Mouse (Mus musculus): ENCODE measurements at regions not wholly inside any gene's neighbourhood (a gene's known extent, or its start where the extent isn't known, plus 50 kb on each side); places are given as distances from the start of the nearest gene placed in this dataset.
A peak's percentile ranks its signal among the peaks of the same experiment; 100 is the strongest.

DNA sequence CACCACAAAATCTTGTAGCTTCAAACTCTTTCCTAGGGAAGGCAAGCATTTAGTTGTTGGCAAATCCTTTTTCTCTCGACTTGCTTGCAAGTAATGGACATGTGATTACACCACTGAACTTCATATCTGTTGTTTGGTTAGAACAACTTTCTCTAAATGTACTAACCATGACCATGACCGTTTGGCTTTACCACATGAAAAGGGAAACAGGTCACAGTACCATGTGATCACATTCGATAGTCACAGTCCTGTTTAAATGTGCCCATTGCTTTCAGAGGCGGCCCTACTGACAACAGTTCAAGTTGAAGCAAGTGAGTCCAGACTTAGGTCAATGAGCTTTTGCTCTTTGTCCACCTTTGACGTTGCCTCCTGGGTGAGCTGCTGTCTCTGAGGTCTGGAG is 211.1 kb downstream of the Foxo1 start:
- no peak for DNase-seq
- intact Hi-C loops (cut with DNase I), result no loop called here

DNA sequence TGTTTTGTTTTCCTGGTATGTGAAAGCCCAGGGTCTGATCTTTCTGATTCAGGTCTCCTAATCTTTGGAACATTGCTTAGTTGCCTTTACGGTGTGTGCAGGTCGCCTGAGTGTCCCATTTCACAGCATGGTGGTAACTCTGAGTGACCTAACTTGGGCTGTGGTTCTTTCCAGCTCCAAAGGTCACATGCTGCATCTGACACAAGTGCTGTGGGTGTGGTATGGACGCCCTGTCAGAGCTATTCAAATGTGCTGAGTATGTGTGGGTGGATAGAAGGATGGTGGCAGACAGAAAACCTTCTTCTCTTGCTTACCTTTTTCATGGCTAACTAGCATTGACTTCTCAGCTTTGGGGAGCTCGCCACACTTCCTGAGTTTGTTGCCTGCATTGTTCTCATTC is 201.8 kb downstream of the Foxo1 start:
- DNase-seq, result no peak
- intact Hi-C loops (cut with DNase I), result no loop called here

DNA sequence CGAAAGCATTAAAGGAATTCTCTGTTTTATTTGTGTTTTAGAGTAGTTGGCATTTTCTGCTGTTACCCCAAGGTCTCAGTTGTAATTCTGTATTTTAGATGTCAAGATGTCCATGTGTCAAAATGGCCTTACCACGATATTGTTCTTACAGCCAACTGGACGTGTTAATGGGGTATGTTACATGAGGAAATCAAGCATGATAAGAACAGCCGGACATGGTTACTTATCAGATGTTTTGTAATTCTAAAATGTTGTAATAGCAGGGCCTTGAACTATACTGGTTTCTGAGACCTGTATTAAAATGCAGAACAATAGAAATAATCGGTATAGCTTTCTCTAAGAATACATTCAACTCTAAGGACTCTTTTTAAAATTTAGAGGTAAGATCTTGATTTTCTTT is 201.3 kb downstream of the Foxo1 start:
- intact Hi-C loops (cut with DNase I), result no loop called here
- no peak for DNase-seq

DNA sequence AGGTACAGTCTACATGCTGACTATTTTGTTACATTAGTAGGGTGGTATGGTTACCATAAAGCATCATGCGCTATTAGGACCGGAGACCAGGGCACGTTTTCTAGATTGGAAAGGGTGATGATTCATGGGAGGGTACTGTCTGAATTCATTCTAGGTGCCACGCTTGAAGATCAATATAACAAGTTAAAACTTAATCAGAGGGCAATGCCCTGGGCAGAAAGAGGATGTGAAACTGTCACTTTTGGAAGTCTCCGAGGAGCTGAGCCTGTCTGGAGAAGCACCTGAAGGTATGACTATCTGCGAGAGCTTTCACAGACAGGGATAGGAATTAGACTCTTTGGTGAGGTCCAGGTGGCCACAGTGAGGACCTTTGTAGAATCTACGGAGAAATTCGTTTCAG is 200.2 kb downstream of the Foxo1 start:
- no peak for DNase-seq
- intact Hi-C loops (cut with DNase I), result no loop called here

DNA sequence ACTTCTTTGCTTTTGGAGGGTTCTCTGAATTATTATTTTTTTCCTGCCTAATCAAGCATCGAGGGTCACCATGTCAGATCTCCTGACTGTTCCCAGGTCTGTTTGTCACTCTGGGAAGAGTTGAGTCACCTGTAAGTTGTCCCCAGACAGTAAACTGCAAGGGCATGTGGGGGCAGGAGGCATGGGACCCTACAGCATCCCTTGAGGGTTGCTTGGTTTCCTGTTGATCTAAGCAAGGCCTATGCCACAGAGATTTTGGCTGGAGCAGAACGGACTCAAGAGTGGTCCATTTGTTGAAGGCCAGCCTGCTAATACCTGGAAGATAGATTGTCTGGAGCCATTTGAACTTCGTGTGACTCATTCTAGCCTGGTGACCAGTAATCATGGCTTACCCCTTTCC is 199.7 kb downstream of the Foxo1 start:
- intact Hi-C loops (cut with DNase I), result no loop called here
- no peak for DNase-seq

DNA sequence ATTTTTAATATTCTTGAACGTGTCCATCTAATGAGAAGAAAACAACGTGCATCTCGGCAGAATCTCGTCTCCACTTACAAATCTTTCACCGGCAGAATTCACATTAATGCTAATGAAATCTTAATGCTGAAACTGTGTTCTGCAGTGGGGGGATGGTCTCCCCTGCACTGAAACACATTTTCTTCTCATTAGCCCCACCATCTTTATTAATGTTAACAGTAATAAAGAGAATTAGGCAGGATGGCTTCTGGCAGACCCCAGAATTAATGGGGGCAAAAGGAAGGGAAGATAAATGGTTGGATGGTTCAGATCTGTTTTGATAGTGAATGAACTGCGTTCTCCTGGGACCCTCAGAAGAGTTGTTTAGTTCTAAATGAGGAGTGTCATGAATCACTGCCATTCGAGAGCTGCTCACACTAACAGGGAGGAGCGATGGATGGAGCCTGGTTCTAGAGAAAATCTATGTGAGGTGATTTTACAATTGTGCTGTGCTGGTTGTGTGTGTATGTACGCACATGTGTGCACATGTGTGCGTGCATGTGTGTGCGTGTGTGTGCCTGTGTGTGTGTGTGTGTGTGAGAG is 198.9 kb downstream of the Foxo1 start:
- DNase-seq, result no peak
- intact Hi-C loops (cut with DNase I), result no loop called here

DNA sequence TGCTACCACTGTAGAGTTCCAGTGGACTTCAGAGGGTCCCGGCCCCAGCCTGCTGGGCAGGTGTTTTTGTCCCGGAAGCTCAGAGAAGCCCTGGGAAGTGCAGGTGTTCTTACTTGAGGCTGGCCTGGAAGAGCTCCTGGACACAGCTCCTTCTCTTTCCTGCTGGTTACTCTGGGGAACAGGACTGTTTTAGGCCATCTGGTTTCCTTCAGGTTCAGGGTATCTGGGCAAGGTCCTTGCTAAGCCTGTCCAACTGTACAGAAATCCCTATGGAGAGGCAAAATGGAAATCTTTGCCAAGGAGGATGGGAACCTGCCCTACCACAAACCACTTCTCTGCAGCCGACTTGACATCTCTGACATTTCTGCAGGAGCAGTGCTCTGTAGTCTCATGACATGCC is 198.4 kb downstream of the Foxo1 start:
- no peak for DNase-seq
- intact Hi-C loops (cut with DNase I), result no loop called here

DNA sequence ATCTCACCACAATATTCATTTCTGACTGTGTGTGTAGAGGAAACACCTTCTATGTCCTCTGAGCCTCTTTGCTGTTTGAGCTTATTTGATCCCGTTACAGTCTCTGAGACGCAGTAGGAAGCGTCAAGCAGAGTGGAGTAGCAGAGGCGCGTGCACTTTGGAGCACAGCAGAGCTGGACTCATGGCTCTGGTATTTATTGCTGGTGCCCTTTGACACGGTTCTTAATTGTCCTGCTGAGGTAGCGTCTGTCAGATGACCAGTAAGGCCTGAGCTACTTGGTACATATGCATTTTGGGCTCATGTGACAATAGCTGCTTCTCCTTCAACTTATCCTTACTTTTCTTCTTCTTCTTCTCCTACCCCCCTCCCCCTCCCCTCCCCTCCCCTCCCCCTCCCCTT is 195.8 kb downstream of the Foxo1 start:
- intact Hi-C loops (cut with DNase I), result no loop called here
- DNase-seq, result no peak

DNA sequence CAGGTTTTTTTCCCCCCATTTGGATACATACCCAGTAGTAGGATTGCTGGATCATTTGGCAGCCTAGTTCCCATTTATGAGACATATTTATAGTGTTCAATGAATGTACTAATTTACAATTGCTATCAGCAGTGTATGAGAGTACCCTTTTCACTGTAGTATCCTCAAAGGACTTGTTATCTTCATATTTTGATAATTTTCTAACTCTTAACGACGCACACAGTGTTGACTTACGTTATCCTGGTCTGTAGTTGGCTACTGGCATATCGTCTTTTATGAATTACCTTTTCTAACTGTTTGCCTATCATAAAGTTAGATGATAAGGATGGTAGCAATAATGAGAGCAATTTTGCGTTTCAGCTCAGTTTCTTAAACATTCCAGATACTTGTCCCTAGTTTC is 186.8 kb downstream of the Foxo1 start:
- intact Hi-C loops (cut with DNase I), result loop anchor here (5.0 kb wide), 3 partner anchors 108 to 302 kb away; no protein-coding TSS in a partner anchor
- DNase-seq, result no peak

DNA sequence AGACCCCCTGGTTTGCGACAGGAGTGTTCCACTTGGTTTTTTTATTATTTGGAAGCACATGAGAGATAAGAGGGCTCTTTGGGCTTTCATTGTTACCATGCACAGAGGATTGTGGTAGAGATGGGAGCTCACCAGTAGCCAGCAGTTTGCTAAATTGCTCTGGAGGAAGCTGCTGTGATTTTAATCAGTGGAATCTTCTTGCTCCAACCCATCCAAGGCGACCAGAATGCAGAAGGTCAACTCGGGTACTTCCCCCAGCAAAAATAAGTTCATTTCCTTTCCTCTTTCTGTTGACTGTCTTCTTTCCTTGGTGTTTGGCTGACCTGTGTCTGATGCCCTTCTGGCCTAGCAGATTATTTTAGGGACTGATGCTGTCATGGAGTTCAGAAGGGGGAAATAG is 184.9 kb downstream of the Foxo1 start:
- no peak for DNase-seq
- intact Hi-C loops (cut with DNase I), result loop anchor here (2.0 to 5.0 kb wide), 6 partner anchors 50 to 502 kb away; no protein-coding TSS in a partner anchor

DNA sequence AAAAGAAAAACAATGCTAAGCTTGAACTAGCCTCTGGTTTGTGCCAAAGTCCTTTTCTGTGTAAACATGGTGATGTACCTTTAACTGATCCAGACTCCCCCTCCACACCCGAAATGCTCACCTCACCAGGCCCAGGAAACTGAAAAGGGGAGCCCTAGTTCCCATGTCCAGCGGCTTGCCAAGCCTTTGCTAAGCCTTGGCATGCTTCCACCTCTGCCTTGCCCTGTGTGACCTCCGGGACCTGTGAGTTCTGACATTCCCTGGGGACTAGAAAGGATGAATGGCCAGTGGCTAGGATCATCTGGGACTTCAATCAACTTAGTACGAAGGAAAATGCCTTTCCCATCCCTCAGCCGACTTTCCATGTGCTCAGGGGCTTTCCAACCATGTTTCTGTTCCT is 184.2 kb downstream of the Foxo1 start:
- peak; percentile 73 to 76 for DNase-seq
- intact Hi-C loops (cut with DNase I), result loop anchor here (2.0 to 5.0 kb wide), 6 partner anchors 50 to 502 kb away; no protein-coding TSS in a partner anchor

DNA sequence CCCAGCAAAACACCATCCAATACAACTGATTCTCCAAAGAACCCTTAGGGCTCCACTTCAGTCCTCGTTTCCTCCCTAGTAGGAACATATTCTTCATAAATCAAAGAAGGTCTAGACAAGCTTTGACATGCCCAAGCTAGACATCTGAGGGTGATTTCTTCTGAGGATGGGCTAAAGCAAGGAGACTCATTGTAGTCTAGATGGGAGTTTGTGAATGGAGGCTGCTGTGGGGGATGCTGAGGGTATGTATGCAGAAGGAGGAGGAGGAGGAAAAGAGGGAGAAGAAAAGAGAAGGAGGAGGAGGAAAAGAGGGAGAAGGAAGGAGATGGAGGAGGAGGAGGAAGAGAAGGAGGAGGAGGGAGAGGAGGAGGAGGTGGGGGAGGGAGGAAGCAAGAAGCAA is 178.9 kb downstream of the Foxo1 start:
- no peak for DNase-seq
- intact Hi-C loops (cut with DNase I), result no loop called here

DNA sequence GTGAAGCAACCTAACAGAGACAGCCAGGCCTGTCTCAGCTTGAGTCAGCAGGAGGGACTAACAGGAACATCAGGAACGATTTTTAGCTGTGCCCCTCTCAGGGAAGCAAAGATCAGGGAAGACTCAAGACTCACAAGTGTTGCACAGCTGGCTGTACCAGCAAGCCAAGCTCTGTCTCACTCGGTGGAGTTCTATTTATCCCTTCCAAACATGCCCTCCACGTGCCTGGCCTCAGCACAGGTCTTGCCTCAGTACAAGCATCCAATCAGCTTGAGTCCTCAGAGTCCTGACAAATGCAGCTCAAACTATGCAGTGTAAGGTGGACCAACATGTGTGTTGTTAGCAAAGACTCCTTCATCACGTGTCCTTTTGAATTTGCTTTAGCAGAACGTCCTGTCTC is 178.4 kb downstream of the Foxo1 start:
- no peak for DNase-seq
- intact Hi-C loops (cut with DNase I), result no loop called here

DNA sequence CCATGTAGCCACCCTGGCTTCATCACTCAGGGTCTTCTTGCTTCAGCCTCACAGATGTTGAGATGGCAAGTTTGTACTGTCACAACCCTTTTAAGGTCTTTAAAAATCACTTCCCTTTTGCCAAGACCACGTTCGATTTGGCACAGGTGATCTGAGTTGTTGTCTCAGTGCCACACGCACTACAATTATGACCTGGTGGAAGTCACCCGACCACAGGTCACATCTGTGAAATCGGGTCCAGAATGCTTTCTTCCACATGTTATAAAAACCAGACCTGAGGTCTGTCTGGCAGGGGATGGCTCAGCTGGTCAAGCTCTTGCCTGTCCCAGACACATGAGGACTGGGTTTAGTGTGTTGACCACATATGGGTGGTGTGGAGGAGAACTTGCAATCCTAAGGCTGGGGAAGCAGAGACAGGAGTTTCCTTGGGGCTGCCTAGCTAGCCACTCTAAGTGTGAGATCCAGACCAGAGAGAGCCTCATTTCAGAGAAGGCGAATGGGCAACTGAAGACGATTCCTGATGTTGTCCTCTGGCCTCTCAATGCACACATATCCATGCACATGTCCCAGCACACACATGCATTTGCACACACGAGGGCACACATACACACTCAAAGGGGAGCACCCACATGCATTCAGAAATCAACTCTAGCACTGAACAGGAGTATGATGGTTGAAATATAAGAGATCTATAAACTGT is 176.4 kb downstream of the Foxo1 start:
- intact Hi-C loops (cut with DNase I), result no loop called here

DNA sequence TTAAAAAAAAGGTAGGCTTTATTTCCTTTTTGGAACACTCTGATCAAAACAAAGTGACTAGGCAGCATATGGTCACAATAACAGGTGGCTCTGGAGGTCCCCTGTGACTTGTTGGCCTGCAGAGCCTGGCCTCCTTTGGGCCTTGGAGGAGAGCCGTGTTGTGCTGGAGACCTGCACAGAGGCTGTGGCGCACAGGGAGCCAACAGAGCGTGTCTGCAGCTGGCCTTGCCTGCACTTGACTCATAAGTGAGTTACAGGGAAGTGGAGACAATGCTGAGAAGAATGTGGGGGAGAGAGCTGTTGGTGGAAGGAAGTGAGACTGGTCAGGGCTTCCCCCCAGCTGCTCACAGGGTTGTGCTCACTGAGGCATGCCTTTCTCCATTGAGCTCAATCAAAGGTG is 175.7 kb downstream of the Foxo1 start:
- intact Hi-C loops (cut with DNase I), result no loop called here
- peak; percentile 65 to 72 for DNase-seq

More for the DNA sequence above, 176.4 kb downstream of the Foxo1 start:
- DNase-seq, result no peak

DNA sequence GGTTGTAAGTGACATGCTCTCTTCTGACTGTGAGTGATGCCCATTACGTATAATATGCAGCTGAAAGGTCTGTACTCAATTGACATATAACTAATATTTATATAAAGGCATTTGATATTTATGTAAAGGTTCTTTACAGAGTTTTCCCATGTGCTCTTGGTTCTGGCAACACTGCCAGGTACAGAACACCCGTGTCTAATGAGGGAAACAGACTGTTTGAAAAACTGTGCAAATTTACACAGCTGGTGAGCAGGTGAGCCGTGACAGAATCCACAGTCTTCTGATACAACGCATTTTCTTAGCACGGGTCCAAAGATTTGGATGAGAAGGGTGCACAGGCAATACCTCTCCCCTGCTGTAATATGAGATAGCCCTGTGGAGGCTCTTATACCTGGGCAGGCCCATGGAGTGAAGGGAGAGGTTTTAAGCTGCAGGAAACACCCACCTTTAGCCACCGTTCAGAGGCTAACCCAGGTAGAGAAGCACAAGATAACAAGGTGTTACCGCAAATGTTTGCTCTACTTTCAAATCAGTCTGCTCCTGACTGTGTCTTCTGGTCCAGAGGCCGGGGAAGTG is 161.0 kb downstream of the Foxo1 start:
- DNase-seq, result no peak
- intact Hi-C loops (cut with DNase I), result no loop called here

DNA sequence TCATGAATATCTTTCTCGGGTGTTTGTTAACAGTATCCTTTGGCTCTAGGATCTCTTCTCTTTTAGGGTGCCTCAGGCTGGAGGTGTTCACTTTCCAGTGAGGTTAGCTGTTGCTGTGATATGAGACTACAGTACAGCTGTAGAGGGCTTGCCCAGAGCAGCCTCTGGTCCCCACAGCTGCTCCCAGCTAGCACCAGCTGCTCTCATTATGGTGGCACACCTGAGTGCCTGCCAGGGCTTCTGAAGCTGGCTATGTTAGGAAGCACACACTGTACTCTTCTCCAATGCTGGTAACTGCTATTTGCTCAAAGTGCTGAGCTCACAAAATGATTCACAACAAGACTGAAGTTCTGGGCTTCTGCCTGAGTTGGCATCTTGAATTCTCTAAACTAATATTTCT is 154.7 kb downstream of the Foxo1 start:
- DNase-seq, result no peak
- intact Hi-C loops (cut with DNase I), result no loop called here

DNA sequence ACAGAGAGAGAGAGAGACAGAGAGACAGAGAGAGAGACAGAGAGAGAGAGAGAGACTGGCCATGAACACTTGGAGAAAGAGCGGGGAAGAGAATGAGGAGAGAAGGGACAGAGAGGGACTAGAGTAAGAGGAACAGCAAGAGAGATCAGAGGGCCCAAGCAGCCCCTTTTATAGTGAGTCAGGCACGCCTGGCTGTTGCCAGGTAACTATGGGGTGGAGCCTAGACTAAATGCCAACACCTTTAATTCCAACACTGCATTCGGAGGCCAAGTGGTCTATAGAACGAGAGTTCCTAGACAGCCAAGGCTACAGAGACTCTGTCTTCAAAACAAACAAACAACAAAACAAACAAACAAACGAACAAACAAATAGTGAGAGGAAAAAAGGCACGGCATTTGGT is 148.1 kb downstream of the Foxo1 start:
- intact Hi-C loops (cut with DNase I), result no loop called here
- no peak for DNase-seq

DNA sequence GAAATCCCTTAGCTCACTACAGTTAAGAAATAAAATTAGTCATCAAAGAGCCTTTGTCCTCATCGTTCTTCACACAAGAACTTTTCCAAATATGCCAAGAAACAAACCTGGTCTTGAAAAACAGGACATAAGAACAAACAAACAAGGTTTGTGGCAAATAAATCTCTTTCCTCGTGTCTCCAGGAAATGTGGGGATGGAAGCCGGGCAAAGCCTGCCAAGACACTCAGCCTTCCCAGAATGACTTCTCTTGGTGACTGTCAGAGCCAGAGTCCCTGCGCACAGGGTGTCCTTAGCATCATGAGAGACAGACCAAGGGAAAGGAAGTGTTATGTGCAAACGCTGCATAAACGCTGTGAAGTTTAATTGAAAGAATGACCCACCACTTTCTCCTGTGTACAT is 147.2 kb downstream of the Foxo1 start:
- peak in 1 of 2 experiments; percentile 26 for DNase-seq
- intact Hi-C loops (cut with DNase I), result no loop called here

DNA sequence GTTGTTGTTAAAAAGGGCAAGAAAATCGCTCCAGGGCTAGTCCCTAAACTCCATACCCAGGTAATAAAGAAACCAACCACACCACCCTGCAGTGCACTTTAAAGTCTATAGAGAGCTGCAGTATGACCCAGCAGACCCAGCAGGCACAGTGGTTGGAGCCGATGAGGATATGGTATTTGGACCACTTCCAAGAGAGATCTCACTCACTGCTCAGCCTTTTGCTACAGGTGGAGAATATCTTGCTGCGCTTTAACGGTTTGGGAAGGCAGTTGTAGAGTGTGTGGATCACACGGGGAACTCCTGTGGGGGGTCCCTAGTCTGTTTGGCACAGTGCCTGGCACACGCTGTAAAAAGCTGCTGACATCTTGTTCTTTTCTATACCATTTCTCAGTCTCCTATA is 145.9 kb downstream of the Foxo1 start:
- DNase-seq, result no peak
- intact Hi-C loops (cut with DNase I), result no loop called here

DNA sequence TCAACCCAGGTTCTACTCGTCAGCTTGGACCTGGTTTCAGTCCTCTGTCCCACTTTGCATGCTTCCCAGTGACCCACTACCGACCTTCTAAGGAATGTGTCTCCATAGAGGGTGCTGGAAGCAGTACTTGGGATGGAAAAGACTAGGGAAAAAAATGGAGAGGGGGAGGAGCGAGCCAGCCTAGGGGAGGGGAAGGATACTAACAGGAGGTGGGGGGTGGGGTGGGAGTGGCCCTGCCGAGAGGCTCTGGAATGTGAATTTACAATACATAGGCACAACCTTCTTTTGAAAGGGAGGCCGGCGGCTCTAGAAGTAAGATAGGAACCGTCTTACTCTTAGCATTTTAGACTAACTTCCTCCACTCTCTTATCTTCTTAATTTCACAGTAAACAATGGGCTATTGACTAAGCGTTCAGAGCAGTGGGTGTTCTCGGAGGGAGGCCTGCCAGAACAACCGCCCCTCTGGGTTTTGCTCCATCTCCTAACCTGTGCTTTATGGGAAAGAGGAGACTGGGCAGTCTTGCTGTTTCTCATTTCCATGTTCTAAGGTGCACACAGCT is 145.1 kb downstream of the Foxo1 start:
- intact Hi-C loops (cut with DNase I), result no loop called here
- no peak for DNase-seq

DNA sequence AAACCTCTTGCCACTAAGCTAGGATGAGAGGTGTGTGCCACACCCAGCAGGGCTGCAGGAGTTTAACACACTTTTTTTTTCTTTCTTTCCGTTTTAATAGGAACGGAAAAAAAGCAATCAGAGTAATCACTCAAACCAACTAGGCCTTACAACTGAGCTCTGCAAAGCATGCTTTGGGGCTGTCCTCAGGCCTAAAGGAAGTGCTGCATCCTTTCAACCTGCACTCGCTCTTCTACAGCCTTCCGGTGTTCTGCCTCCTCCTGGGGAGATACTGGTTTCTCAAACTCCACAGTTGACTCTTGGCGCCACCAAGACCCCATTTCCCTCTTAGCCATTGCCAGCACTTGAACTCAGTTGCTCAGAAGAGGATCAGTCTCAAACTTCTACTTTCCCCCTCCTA is 143.2 kb downstream of the Foxo1 start:
- no peak for DNase-seq
- intact Hi-C loops (cut with DNase I), result no loop called here

All from heart, postnatal 36 days (tissue).